Mouse (Mus musculus) WW6 (cell line): ENCODE results near the gene Cep295nl.
A peak's percentile ranks its signal among the peaks of the same experiment; 100 is the strongest.
"Not testable (repeated sequence)": the region's sequence is repeated elsewhere in the genome, so short reads cannot be mapped to it uniquely, and the experiment has no call there.

Source experiments
- DNase-seq: peaks from one replicate; pipeline ENCODE4 v3.0.0-alpha.2; 2013; ENCODE audit warnings: low read depth, low spot score

The Cep295nl gene

DNA sequence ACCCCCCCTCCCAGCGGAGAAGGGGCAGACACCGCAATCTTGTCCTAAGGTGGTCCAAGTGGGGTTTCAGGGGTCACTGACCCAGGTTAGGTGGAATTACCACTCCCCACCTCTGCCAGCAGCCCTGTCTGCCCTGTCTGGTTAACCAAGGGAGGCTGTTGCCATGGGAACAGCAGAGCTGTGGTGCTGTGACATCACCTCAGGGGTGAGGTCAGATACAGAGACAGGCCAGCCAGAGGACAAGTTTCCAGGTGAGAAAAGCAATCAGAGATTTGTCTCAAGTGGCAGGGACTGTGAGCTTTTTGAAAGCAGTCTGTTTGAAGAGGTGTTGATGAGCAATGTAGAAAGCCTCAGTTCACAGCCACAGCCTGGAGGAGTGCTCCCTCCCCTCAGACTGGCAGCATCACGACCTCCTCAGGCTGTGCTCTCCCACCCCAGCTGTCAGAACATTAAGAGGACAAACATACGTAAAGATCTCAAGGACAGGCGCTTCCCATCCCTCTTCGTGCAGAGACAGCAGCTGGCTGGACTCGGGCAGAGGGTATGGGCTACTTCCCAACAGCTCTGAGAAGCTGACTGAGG lies at the start of gene Cep295nl:
TSS of gene Cep295nl (minus strand) at position 101 of the 582 bp plus-strand sequence.
- DNase-seq, result no peak

DNA sequence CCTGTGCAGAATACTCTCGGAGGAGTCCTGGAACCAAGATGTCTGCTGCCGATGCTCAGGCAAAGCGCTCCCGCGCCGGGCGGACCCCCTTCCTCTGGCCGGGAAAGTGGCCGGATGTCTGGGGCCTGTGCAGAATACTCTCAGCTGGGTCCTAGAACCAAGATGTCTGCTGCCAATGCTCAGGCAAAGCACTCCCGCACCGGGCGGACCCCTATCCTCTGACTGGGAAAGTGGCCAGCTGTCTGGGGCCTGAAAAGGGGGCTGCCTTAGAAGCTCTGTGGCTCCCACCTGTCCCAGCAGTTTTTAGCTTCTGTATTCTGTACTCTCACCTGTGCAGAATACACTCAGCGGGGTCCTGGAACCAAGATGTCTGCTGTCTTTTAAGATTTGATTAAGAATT lies 45.5 kb upstream of the Cep295nl start:
- not testable (repeated sequence) for DNase-seq

- peak; percentile 65 for DNase-seq
Observed at GRCm38 (mm10) chr11:118379251-118380009, 37.1 kb upstream of the Cep295nl start.

DNA sequence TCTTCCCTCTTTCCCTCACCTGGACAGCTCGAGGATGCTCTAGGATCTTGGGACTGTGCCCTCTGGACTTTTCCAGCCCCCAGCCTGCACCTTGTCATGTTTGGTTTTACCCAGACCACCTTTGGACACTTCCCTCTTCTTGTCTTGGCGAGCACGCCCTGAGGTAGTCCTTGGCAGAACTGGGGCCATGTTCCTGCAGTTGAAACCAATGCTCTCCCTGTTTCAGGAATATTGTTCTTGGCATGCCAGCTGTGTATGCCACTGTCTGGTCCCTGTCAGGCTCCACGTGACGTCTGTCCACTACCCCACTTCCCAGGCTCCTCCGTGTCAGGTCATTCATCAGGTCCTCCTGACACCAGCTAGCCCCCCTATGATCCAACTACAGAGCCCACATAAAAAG lies 36.4 kb upstream of the Cep295nl start:
- DNase-seq, result no peak

- not testable (repeated sequence) for DNase-seq
Observed at GRCm38 (mm10) chr11:118376323-118376722, 34.0 kb upstream of the Cep295nl start.

DNA sequence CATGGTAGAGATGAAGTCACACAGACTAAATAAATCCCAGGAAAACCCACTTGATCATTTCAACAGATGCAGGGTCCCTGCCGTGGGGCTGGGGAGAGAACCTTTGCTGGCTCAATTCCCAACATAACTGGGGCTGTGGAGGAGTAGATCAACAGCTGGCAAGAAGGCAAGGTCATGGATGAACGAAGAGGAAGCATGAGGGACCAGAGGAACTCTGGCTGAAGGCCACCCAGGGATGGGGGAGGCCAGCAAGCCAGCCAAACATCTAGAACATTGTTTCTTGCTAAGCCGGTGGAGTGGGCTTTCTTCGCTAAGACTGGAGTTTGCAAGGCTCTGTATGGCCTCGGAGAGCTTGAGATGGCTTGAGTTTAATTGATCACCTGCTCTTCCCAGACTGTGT lies 33.6 kb upstream of the Cep295nl start:
- DNase-seq, result no peak

- DNase-seq, result no peak
Observed at GRCm38 (mm10) chr11:118375461-118375860, 33.2 kb upstream of the Cep295nl start.

DNA sequence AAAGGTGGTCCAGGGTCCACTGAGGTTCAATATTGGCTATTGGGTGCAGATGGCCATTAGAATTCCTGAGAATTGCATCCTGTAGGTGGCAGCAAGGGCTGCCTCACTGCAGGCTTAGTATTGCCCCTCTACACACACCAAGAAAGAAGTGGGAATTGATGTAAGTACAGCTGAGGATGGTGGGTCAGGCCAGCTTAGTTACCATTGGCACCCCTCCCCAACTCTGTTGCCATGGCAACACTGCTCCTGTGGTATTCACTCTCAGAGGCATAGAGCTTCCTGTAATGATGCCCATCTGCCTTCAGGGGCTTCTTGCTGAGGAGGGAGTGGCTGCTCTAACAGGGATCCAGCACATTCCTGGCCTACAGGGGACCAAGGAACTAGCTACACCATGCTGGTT lies 32.7 kb upstream of the Cep295nl start:
- DNase-seq, result no peak

- no peak for DNase-seq
Observed at GRCm38 (mm10) chr11:118374506-118374905, 32.2 kb upstream of the Cep295nl start.

DNA sequence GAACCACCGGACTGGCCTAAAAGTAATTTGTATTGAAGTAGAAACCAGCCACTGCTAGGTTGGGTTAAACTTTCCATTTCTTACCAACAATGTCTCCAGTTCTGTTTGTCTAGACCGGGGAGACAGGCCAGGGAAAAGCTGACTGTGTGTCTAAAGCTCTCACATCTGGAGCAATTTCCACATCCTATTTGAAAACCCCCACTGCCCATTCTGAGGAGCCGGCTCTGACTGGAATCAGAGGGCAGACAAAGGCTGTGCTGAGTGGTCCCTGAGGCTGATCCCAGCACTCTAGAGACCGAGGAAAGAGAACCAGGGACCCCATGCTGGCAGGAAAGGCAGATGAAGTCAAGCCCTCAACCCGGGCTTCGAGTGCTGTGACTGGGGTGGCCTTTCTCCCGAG lies 30.3 kb upstream of the Cep295nl start:
- no peak for DNase-seq

DNA sequence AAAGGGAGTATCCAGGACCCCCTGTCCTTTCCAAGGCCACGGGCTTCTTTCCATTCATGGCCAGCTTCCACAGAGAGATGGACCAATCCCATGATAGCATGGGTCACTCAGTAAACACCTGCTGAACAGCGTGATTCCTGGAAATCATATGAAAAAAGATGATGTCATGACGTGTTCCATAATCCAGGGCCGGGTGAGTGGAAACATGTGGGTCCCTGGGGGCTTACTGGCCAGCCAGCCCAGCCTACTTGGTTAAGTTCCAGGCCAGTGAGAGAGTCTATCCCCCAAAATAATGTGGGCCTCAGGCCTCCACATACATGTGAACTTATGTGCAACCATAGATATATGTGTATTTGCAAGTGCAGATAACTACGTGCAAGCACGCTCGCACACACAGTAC lies 29.6 kb upstream of the Cep295nl start:
- no peak for DNase-seq

GRCm38 (mm10) chr11:118369657-118370056 lies 27.4 kb upstream of the Cep295nl start:
- no peak for DNase-seq

DNA sequence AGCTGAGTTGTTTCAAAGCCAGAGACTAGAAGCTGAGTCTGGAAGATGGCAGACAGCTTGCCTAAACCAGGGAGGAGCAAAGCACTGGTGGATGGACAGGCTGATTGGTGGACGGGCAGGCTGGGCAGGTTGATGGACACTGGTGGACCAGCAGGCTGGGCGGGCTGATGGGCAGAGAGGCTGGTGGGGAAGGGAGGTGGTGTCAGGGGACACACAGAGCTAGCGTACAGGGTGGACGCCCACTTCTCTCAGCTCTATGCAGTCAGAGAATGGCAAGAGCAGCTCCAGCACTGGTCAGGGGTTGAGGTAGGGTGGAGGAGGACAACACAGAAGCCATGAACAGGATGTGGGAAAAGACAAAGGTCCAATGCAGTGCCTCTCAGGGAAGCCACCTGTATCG lies 27.0 kb upstream of the Cep295nl start:
- no peak for DNase-seq

- DNase-seq, result peak; percentile 61
Observed at GRCm38 (mm10) chr11:118368330-118368729, 26.0 kb upstream of the Cep295nl start.

DNA sequence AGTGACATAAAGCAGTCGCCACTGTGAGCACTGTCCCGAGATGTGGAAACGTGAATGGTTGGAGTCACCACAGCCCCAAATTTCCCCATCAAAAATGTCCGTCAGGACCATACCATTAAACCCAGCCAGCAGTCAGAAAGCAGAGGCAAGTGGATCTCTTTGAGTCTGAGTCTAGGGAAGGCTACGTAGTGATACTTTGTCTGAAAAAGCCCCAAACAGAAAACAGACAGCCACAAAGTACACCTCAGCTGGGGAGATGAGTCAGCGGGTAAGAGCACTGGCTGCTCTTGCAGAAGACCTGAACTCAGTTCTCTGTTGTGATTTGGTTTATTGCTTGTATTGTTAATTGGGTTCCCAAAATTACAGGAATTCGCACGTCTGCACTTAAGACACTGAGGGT lies 24.3 kb upstream of the Cep295nl start:
- DNase-seq, result no peak

- no peak for DNase-seq
Observed at GRCm38 (mm10) chr11:118366108-118366507, 23.8 kb upstream of the Cep295nl start.

DNA sequence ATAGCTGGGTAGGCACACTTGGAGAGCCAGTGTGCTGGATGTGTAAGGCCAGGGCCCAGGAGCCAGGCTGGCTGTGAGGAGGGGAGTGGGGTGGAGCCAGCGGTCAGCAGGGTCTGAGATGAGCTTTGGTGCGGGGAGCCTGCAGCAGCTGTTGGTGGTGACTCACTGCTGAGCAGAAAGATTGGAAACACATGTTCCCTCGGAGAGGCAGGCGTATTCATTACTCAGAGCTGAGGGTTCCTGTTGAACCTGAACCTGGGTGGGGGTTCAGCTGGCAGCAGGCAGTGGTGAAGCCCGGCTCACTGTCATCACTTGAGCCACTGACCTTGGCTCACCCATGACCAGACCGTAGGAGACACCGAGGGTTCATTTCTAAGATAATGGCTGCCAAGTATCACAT lies 22.9 kb upstream of the Cep295nl start:
- no peak for DNase-seq

DNA sequence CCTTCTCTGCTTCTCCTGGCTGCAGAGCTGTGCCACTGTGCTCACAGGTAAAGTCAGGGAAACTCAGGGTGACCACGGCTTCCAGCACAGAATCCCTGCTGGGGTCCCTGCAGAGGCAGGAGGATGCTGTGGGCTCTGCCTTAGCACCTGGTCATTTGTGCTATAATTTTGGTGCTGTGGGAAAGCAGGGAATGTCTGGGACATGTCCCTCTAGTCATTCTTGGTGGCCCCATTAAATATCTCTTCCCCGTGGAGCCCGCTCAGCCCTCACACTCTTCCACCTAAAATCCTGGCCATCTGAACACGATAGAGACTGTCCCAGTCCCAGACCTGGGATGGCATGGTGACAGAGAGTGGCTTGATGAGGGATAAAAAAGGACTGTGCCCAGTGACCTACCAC lies 21.7 kb upstream of the Cep295nl start:
- no peak for DNase-seq

DNA sequence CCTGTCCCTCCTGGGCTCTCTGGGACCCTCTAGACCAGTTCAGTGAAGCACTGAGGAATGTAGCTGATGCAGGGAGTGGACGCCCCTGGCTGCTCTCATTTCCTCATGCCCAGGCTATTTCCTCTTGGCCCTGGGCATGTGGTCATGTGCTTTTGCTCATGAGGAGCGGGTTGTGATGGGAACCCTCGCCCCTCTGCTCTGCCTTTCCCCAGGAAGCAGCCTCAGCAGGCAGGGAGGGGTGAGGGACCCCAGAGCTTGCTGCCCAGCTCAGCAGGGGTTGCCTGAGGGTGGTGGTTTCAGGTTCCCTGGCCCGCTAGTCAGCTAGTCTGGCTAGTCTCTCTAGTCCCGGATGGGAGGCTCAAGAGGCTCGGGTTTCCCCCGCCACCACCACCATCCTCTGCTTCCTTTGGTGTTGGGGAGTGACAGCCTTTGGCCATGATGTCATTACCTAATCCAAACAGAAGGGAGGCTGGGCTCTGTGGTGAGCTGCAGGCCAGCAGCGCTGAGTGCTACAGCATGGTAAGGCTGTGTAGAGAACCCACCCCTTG lies 20.7 kb upstream of the Cep295nl start:
- no peak for DNase-seq

GRCm38 (mm10) chr11:118362501-118362900 lies 20.2 kb upstream of the Cep295nl start:
- DNase-seq, result no peak

DNA sequence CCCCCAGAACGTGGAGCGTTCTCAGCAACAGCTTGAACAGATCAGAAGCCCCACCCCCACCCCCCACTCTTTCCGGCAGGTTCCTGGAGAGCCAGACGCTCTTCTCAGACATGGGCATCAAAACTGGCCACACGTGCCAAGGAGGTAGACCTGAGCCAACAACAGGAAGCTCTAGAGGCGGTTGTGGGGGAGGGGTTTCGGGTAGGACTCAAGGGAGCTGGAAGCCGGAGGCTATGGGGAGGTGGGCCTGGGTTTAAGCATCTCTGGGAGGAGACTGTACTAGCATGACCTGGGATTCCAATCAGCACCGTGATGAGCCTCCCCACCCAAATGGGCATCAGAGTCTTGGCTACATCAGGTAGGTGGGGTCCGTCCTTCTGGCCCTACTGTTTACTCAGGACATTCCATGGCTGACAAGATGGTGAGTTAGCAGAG lies 18.6 kb upstream of the Cep295nl start:
- no peak for DNase-seq

- no peak for DNase-seq
Observed at GRCm38 (mm10) chr11:118360491-118360890, 18.2 kb upstream of the Cep295nl start.

DNA sequence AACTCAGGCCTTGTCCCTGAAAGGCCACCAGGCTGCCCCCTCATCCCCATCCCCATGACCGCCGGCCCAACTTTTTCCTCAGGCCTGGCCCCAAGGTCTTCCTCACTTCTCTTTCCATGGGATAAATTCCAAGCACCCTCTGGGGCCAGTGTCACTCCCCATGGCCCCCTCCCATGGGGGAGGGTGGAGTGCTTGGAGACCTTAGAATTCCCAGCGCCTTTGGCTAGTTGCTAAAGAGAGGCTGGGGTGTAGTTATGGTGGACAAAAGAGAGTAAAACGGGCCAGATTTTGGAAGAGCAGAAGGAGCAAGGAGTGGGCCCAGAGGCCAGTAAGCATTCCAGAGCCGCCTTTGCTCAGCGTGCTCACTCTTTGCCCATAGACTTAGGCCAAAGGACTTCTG lies 13.3 kb upstream of the Cep295nl start, which contains the start of gene Timp2:
TSS of gene Timp2 (minus strand) at position 101 of the 400 bp plus-strand sequence.
- DNase-seq, result no peak
